Mouse (Mus musculus) mesoderm, embryonic 11.5 days (tissue): Measurements from ENCODE around the gene Serpinf2.
"Not testable (repeated sequence)": the region's sequence is repeated elsewhere in the genome, so short reads cannot be mapped to it uniquely, and the experiment has no call there.

Experiments
- DNase-seq: peaks from one replicate; pipeline ENCODE4 v3.0.0-alpha.2; 2012; ENCODE audit warnings: low read depth, low spot score

Gene Serpinf2

DNA sequence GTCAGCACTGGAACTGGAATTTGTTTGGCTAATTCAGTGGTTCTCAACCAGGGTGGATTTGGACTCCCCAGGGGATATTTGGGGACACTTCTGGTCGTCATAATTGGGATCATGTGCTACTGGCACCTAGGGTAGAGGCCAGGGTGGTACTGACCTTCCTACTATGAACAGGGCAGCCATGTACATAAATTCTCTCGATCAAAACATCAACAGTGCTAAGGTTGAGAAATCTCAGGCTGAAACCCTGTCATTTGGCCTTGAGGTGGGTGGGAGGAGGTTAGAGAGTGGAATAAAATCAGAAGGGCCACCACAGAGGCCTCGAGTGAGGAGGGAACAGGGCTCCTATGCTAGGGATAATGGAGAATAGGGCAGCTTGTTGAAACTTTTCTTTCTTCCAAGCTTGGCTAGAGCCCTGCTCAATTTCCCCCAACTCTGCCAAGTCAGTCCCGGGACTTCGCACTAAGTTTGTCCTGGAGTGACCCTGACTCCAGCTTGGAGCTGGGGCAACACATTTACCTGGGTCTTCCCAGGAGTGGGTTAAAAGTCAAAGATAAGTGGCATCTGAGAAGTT lies 19.8 kb upstream of the Serpinf2 start:
- no peak for DNase-seq

DNA sequence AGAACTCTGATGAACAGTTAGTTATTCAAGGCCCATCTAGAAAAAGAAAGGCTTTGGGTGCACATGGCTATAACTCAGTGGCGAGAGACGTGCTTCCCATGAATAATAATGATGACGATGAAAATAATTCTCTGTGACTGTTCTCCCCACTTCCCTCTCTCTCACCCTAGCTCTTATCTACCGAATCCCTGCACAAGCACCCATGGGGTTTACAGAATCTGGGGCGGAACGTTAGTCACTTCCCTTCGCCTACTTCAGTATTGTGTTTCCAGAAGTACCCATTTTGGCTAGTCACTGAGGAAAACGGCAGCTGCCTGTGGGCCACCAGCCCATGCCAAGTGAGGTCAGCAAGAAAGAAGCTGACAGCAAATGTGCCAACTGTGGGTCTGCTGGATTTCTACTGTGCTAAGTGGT lies 19.2 kb upstream of the Serpinf2 start:
- DNase-seq: no peak

DNA sequence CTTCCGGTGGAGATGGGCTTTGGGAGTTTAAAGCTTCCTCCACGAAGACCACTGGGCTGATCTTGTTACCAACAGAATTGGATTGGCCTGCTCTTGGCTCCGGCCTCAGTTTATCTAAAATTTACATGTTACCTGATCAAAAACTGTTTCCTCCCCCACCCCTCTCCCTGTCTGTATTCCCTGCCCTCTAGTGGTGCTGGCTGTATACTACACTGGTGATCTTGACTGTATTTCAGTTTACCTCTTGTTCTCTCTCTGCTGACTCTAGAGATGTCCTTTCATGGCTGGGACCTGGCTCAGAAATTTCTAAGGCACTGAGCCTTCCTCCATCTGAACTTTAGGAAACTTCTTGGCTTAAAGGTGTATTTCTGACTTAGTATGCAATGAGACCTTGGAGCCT lies 18.8 kb upstream of the Serpinf2 start:
- DNase-seq: peak; percentile 33

DNA sequence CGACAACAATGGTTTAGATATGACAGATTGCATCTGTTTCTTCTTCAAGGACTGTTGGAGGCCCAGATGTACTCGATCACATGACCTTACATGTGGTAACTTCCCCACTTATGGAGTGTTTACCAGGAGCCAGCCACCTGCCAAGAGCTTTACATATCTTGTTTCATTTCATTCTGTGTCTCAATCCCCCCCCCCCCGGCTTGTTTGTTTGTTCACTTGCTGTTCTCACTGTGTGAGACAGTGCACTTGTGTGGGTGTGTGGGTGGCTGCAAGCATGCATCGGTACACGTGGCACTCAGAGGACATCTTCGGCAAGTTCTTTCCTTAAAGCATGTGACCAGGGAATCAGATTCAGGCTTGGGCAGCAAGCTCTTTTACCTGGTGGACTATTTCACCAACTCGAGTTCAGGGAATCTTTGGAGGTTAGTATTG lies 17.1 kb upstream of the Serpinf2 start:
- DNase-seq: no peak

DNA sequence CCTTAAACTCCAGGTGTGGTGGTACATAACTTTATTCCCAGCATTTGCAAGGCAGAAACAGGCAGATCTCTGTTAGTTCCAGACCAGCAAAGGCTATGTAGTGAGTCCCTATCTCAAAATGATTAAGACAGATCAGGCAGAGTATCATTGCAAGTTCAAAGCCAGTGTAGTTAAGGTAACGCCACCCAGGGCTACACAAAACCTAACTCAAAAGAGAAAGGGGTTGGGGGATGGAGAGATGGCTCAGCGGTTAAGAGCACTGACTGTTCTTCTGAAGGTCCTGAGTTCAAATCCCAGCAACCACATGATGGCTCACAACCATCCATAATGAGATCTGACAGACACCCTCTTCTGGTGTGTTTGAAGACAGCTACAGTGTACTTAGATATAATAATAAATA lies 16.6 kb upstream of the Serpinf2 start:
- not testable (repeated sequence) for DNase-seq

DNA sequence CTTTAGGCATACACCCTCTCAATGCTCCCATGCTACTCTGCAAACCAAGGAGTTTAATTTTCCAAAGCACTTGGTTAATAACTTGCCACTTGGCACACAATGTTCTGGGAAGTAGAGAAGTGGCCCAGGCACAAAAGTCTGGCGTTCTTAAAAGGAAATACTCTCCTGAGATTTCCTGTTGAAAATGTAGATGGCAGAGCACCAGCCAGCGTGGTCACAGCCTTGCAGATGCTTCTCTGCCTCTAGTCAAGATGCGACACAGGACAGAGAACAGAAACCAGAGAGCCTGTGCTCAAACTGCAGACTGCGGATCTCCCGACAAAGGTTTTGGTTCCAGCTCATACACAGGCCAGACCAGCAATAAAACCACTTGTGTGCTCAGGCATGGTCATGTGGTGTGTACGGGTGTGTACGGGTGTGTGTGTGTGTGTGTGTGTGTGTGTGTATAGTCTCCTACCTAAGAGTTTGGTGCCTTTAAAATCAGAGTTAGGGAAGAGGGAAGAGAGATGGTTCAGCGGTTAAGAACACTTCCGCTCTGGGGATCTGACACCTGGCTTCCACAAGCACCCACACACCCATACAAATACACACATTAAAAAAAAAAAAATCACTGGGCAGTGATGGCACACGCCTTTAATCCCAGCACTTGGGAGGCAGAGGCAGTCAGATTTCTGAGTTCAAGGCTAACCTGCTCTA lies 15.8 kb upstream of the Serpinf2 start:
- DNase-seq: no peak

DNA sequence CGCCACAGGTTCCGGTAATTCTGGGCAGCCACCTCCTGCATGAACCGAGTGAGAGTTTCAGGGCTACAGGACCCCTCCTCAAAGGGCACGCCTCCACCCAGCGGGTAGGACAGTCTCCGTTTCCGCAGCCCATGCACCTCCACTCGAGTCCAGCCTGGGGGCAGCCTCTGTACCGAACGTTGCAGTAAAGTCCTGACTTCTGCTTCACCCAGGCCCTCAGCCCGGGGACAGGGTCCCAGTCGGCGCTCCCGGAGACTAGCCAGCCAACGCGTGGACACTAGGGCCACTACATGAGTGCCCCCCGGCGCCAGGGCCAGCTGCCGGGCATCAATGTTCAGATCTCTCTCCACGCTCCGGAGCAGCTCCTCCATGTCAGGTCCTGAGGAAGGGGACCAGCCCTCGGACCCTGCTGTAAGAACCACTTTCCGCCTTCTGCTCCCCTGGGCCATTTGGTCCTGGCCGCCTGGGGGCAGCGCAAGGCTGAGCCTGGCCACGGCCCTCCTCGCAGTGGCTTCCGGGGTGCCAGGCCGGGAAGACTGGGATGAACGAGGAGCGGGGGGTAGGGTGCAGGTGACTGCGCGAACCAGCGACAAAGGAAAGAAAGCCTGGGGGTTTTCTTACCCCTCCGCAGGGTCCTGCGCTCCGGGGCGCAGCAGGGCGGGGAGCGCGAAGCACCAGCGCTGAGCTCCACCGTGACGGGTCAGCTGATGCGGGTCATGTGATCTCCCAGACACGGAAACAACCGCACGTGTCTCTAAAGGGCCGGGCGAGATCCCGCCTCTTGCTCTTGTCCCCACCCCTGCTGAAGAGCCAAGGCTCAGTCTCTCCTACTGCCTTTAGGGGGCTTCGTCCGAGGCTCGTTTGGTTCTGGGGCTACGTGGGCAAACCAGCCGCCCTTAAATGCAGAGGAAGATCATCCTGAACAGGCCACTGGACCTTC lies 14.9 kb upstream of the Serpinf2 start, which contains the start of gene Wdr81:
TSS of gene Wdr81 (minus strand) at position 727 of the 940 bp plus-strand sequence.
- DNase-seq: peak; percentile 93

DNA sequence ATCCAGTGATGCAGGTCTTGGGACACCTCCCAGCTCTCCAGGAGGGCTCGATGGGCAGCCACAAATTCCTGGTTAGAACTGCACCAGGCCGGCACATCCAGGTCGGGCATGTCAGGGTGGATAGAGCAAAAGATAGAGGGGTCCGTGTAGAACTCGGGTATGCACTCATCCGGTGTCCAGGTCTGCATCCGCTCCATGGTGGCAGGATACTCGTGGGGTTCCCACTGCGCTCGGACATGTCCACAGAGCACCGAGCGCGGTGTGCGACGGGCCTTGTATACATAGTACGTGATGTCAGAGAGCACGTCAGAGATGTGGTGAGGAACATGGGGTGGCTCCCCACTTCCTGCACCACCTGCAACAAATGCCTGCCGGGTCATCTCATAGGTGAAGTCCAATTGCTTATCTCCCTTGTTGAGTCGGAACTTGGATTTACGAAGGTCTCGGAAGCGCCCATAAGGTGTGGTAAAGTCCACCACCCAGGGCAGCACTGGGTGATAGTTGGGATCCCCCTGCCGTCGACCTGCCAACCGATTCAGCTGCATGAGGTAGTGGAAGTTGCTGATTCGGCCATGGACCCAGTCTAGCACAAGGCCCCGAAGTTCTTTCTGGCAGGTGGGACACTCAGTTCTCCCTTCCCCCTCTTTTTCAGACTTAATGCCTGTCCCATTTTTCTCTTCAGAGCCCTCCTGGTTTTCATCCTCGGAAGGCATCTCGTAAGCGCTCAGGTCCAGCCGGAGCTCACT lies 13.6 kb upstream of the Serpinf2 start:
- no peak for DNase-seq

DNA sequence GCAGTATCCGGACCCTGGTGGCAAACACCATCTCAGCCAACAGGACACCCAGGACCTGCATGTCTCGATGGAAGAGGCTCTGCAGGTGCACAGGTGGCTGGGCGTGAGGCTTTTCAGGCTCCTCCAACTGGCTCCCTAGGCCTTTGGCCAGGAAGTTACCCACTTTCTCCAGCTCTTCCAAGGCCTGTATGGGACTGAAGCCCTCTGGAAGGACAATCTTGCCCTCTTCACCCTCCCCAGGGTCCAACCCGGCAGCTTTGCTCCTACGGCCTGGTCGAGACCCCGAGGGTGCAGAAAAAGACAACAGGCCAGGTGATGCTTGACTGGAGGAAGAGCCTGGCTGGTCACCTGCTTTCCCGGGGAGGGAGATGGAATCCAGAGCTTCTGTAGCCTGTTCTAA lies 12.7 kb upstream of the Serpinf2 start:
- no peak for DNase-seq

DNA sequence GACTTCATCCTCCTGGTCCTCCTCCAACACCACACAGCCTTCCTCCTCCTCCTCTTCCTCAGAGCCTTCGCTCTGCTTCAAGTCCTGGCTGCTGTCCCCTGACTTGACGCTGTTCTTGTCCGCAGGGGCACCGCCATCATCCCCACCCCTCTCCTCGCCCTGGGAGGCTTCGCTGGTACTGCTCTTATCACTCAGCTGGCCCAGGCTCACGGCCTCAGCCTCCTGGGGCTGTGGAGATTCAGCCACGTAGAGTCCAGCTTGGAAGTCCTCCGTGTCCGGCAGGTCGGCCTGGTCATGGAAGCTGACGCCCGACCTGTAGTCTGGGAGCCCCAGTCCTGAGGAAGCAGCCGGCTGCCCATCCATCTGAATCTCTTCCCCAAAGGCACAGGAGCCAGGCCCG lies 11.5 kb upstream of the Serpinf2 start:
- no peak for DNase-seq

DNA sequence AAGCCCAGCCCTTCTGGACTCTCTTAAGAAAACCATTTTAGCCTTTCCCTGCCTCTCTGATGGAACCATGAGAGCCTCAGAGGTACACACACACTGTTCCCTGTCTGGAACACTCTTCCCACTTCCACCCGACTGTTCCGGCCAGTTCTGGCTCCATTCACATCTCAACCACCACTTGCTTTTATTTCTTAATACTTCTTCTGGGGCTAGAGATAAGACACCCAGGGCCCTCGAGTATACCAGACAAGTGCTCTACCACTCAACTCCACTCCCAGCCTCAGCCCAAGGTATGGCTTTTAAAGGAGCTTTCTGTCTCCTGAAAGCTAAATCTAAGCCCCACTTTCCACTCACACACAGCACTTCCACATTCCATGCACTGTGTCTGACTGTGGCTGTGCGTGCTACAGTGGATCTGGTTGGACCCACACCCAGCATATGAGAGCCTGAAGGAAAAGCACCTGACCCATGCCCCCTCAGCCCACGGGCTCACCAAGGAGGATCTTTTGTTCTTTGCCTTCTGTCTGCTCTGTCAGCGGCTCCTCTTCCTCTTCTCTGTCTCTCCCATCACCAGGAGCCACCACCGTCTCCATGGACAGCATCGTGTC lies 11.0 kb upstream of the Serpinf2 start:
- DNase-seq: no peak

DNA sequence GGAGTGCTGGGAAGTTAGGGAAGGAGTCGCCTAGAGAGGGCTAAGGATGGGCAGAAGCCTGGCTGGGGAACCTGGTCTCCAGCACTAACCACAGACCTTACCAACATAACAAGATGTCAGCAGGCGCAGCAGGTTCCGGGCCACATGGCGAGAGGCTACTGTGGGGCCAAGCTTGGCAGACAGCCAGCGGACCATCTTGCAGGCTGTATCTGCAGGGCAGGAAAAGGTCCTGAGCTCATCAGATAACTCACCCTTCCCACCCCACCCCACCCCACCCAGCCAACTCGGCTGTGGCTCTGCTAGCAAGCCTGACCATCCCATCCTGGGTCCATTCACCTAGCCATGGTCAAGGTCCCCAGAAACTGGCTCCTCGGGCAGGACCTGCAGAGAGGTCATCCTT lies 10.3 kb upstream of the Serpinf2 start:
- DNase-seq: no peak

DNA sequence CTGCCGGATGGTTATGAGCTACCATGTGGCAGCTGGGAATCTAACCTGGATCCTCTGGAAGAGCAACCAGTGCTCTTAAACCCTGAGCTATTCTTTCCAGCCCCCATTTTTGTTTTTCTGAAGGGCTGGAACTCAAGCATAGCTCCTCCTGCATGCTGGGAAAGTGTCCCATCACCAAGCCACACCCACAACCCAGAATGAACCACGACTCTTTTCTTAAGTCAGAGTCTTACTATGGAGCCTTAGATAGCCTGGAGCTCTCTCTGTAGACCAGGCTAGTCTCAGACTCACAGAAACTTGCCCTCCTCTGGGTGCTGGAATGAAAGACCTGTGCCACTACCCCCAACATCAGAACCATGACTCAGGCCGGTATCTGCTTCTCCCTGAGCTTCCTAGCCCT lies 9.2 kb upstream of the Serpinf2 start:
- DNase-seq: no peak

DNA sequence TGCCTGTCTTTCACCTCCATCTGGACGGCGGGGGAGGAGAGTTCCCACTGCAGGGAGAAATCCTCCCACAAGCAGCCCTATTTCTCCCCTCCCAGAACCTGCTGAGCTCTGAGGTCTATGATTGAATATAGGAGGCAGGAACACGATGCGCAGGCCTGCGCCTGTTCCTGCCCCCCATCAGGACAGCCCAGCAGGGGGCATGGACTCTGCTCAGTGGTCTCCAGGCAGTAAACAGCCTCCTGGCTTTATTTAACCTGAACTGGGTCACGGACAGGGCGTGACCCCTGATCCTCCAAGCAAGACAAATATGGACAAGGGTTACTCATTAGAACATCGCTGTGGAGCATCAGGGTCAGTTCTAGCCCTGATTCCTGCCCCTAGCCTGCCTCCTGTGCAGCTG lies 4.3 kb upstream of the Serpinf2 start:
- peak; percentile 30 for DNase-seq

DNA sequence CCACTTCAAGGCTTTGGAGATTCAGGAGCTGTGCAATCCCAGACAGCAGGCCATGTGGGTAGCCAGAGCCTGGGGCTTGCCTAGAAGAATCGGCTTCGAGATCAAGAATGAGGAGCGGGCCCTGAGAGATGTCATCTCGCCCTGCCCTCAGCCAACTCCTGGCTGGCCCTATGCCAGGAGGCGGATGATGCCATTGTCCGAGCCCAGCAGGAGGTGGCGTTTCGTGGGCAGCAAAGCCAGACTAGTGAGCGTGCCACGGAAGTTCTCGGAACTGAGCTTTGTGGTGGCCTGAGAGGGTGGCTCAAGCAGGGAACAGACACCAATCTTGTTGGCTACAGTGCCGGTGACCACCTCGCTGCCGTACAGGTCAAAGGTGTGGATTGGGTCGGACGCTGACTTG lies 2.2 kb upstream of the Serpinf2 start:
- DNase-seq: no peak

DNA sequence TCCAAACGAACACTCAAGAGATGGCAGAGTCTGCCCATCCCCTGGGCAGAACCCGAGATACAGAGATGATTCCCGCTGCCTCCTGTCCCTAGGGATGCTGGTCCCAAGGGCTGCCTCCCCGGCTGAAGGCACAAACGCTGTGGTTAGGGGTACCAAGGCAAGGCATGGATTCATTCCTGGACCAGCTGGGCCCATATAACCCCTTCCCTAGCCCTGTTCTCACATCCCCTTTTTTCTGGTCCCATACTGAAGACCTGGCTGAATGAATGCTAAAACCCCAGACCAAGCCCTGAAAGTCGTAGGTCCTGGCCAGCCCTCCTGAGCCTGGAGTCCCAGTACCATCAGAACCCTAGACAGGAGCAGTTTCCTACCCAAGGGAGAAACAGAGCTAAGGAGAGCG lies 1.6 kb upstream of the Serpinf2 start:
- DNase-seq: no peak

DNA sequence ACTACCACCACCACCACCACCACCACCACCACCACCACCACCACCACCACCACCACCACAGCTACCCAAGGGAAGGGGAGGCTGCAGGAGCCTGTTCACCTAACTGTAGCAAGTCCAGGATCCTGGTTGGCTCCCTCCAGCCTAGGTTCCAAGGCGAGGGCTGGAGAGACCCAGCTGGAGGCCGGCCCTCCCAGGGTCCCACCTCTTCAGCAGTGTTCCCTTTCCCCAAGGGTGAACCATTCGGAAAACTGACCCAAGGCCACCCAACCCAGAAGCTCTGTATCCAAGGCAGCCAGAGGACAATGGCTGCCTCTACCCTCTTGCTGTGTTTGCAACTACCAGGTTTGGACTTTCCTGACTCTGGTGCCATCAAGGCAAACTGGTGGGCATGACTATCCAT lies 560 bp upstream of the Serpinf2 start:
- DNase-seq: no peak

DNA sequence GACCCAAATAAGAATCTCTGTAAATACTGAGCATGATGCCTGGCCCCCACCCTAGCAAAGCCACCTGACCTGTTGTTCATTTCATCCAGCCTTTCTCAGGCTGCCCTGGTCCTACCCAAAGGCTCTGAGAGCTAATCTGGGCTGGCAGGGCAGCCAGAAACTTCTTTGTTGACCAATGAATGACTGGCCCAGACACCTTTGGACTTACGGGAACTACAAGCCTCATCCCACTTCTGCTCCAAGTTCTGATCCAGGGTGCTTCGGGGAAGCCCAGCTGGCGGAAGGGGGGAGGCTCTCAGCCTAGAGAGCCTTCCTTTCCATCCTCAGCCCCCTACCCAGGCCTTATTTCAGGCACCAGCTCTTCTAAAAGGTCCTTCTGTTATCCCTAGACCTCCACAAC lies 587 bp downstream of the Serpinf2 start:
- DNase-seq: no peak

DNA sequence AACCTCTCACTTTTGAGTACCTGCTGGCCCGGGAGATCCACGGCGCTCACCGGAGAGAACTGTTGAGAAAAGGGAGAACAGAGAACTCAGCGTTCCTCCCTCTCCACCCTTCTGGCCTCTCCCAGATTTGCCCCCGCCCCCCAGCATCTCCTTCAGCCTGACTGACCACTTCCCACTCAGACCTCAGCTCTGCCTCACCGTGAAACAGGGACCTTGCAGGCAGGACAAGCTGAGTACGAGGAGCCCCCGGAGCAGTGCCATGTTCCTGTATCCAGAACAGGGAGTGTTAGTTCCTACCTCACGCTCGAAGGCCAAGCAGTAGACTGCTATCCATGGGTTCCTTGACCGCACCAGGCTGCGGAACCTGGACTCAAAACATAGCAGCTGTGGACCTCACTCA lies 1.2 kb downstream of the Serpinf2 start:
- DNase-seq: no peak

DNA sequence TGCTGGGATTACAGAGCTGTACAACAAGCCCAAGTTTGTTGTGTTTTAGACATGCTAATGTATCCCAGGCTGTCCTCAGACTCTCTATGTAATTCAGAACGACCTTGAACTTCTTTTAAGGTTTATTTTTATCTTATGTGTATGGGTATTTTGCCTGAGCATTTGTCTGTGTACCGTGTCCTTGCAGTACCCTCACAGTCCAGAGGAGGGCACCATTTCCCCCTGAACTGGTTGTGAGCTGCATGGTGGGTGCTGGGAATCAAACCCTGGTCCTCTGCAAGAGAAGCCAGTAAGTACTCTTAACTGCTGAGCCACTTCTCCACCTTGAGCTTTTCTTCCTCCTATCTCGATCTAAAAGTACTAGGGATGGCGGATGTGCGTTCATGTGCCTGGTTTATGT lies 5.3 kb downstream of the Serpinf2 start:
- DNase-seq: no peak

DNA sequence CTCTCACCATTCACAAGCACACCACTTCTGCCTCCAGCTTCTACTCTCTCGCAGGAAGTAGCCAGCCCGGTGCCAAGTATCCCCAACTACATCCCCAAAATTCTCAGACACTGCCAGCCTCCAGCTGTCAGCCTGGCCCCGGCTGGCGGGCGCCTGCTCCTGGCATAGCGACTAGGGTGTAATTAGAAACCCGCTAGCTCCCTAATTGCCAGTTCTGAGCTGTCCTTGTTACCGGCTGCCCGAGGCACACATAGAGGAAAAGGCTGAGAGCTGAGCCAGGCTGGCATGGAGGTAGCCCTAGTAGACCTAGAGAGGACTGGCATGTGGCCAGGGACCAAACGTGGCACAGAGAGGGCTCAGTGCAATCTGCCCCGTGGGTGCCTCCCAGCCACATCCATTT lies 8.1 kb downstream of the Serpinf2 start:
- no peak for DNase-seq
